Mouse (Mus musculus): ENCODE measurements around the gene Mlxipl. TPM values are rescaled to one million over a fixed set of nuclear protein-coding genes. Genes with fewer than 3 reads are reported as not detected.

Mlxipl gene
- total and polyA plus RNA-seq, 2 experiments from 2014 or later = 0.79 to 1.2 TPM

- TF ChIP-seq CTCF (IDR thresholded peaks at IDR 0.05) = no peak
- ATAC-seq (ENCODE audit: low FRiP score) = no peak
- H3K4me1 ChIP-seq (ENCODE audit: insufficient read depth, low read length) = no peaks in the 10 kb centered on the region
- no peak overlapping the region for H3K9ac ChIP-seq (replicated peaks; ENCODE audit: low read length, poor library complexity, severe bottlenecking)
- 56% methylated on average over 6 of the region's 6 CpGs for WGBS
- no peak for DNase-seq (ENCODE audit: low spot score)
- no peak overlapping the region for H3K4me2 ChIP-seq (ENCODE audit: low read depth, low read length, poor library complexity, severe bottlenecking)
- H3K36me3 ChIP-seq (ENCODE audit: insufficient read depth, low read length) = no peaks in the 10 kb centered on the region
- no peaks in the 10 kb centered on the region for H3K9me3 ChIP-seq (ENCODE audit: low read length)
- peaks cover 21% of the 10 kb centered on the region for H3K27me3 ChIP-seq (ENCODE audit: insufficient read depth, low read length)
- no peak overlapping the region for H3K27ac ChIP-seq (ENCODE audit: low read depth, low read length)
- no peak overlapping the region for H3K4me3 ChIP-seq (ENCODE audit: low read depth, low read length)
Measured at GRCm38 (mm10) chr5:135109976-135110375, 20.3 kb downstream of the Mlxipl start.

GRCm38 (mm10) chr5:135113782-135114181 is 24.1 kb downstream of the Mlxipl start:
- Histone ChIP-seq H3K36me3 (ENCODE audit: insufficient read depth, low read length) (no peaks in the 10 kb centered on the region), H3K27me3 (ENCODE audit: insufficient read depth, low read length) (no peaks in the 10 kb centered on the region), H3K4me3 (ENCODE audit: low read depth, low read length) (no peak overlapping the region), H3K9ac (replicated peaks; ENCODE audit: low read length, poor library complexity, severe bottlenecking) (no peak overlapping the region), H3K4me1 (ENCODE audit: insufficient read depth, low read length) (no peaks in the 10 kb centered on the region), H3K9me3 (ENCODE audit: low read length) (no peaks in the 10 kb centered on the region), H3K4me2 (ENCODE audit: low read depth, low read length, poor library complexity, severe bottlenecking) (no peak overlapping the region), H3K27ac (ENCODE audit: low read depth, low read length) (no peak overlapping the region)
- DNase-seq (ENCODE audit: low spot score) = no peak
- 85% methylated on average over 12 of the region's 12 CpGs for WGBS
- ATAC-seq (ENCODE audit: low FRiP score) = no peak
- no peak for TF ChIP-seq CTCF (IDR thresholded peaks at IDR 0.05)

DNA sequence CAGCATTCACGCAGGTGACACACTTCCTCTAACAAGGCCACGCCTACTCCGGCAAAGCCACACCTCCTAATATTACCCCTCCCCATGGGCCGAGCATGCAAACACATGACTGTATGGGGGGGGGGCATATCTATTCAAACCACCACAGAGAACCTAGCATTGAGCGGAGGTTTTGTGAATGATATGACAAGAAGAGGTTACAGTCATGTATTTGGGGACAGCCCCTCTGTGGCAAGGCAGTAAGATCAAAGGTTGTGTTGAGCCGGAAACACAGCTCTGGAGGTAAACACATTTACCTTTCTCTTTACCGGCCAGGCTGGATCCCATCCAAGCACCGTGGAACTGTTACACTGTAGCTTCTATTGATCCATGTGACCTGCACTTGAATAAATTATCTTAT is 25.6 kb downstream of the Mlxipl start:
- TF ChIP-seq CTCF (IDR thresholded peaks at IDR 0.05) = no peak
- Histone ChIP-seq H3K27ac (ENCODE audit: low read depth, low read length) (no peak overlapping the region), H3K9me3 (ENCODE audit: low read length) (no peaks in the 10 kb centered on the region), H3K27me3 (ENCODE audit: insufficient read depth, low read length) (no peaks in the 10 kb centered on the region), H3K4me1 (ENCODE audit: insufficient read depth, low read length) (no peaks in the 10 kb centered on the region), H3K36me3 (ENCODE audit: insufficient read depth, low read length) (no peaks in the 10 kb centered on the region), H3K4me3 (ENCODE audit: low read depth, low read length) (no peak overlapping the region), H3K9ac (replicated peaks; ENCODE audit: low read length, poor library complexity, severe bottlenecking) (no peak overlapping the region), H3K4me2 (ENCODE audit: low read depth, low read length, poor library complexity, severe bottlenecking) (no peak overlapping the region)
- WGBS = 84% methylated on average over 8 of the region's 8 CpGs
- no peak for DNase-seq (ENCODE audit: low spot score)
- ATAC-seq (ENCODE audit: low FRiP score) = no peak

DNA sequence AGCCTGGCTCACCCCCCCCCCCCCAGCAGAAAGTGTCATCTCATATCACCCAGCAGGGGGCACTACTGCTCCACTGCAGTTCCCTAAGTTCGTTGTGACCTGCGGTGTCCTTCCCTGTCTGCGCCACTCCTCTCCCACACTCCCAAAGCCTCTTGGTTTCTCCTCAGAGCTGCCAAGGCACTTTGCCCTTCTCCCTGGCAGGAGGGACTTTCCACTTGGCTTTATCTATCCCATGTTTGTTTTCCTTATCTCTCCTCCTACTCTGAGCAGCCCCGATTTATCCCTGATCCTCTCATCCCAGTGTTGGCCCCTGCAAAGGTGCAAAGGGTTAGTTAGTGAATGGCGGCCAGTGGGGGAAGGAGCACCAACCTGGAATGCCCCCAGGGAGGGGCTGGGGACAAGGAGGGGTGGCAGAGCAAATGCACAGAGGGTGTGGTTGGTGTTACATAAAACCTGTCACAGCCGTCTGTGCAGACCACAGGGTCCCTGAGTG is 28.9 kb downstream of the Mlxipl start:
- Histone ChIP-seq H3K4me1 (ENCODE audit: insufficient read depth, low read length) (no peaks in the 10 kb centered on the region), H3K9ac (replicated peaks; ENCODE audit: low read length, poor library complexity, severe bottlenecking) (no peak overlapping the region), H3K27ac (ENCODE audit: low read depth, low read length) (no peak overlapping the region), H3K4me3 (ENCODE audit: low read depth, low read length) (no peak overlapping the region), H3K9me3 (ENCODE audit: low read length) (no peaks in the 10 kb centered on the region), H3K36me3 (ENCODE audit: insufficient read depth, low read length) (no peaks in the 10 kb centered on the region), H3K27me3 (ENCODE audit: insufficient read depth, low read length) (no peaks in the 10 kb centered on the region), H3K4me2 (ENCODE audit: low read depth, low read length, poor library complexity, severe bottlenecking) (no peak overlapping the region)
- TF ChIP-seq CTCF (IDR thresholded peaks at IDR 0.05) = peak; percentile 77
- DNase-seq (ENCODE audit: low spot score) = peak; percentile 64
- ATAC-seq (ENCODE audit: low FRiP score) = no peak
- WGBS = 29% methylated on average over 6 of the region's 6 CpGs

- TF ChIP-seq CTCF (IDR thresholded peaks at IDR 0.05) = peak; percentile 25
- Histone ChIP-seq H3K9ac (replicated peaks; ENCODE audit: low read length, poor library complexity, severe bottlenecking) (no peak overlapping the region), H3K4me3 (ENCODE audit: low read depth, low read length) (no peak overlapping the region), H3K27me3 (ENCODE audit: insufficient read depth, low read length) (no peaks in the 10 kb centered on the region), H3K36me3 (ENCODE audit: insufficient read depth, low read length) (no peaks in the 10 kb centered on the region), H3K27ac (ENCODE audit: low read depth, low read length) (no peak overlapping the region), H3K9me3 (ENCODE audit: low read length) (no peaks in the 10 kb centered on the region), H3K4me1 (ENCODE audit: insufficient read depth, low read length) (no peaks in the 10 kb centered on the region), H3K4me2 (ENCODE audit: low read depth, low read length, poor library complexity, severe bottlenecking) (no peak overlapping the region)
- DNase-seq (ENCODE audit: low spot score) (no peak), ATAC-seq (ENCODE audit: low FRiP score) (no peak)
- WGBS = 67% methylated on average over 4 of the region's 4 CpGs
Measured at GRCm38 (mm10) chr5:135120753-135121152, 31.1 kb downstream of the Mlxipl start.

DNA sequence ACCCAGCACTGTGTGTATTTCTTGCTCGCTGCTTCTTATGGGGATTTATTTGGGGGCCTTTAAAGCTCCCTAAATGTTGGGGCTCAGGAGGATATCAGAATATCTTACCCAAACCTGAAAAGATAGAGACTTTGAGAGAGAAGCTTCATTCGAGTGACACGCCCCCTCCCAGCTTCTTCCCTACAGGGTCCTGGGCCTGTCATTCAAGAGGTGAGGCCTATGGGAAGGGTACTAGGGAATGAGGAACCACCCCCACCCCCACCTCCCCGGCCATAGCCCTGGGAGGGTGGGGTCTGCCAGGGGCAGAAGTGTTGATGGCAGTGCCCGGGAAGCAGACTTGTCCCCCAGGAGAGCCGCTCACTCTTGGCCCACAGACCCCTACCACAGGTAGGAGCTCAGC is 36.4 kb downstream of the Mlxipl start:
- H3K27ac ChIP-seq (ENCODE audit: low read depth, low read length) = no peak overlapping the region
- WGBS = 62% methylated on average over 6 of the region's 6 CpGs
- no peaks in the 10 kb centered on the region for H3K4me1 ChIP-seq (ENCODE audit: insufficient read depth, low read length)
- TF ChIP-seq CTCF (IDR thresholded peaks at IDR 0.05) = no peak
- no peaks in the 10 kb centered on the region for H3K9me3 ChIP-seq (ENCODE audit: low read length)
- H3K4me2 ChIP-seq (ENCODE audit: low read depth, low read length, poor library complexity, severe bottlenecking) = no peak overlapping the region
- ATAC-seq (ENCODE audit: low FRiP score) (no peak), DNase-seq (ENCODE audit: low spot score) (no peak)
- no peak overlapping the region for H3K4me3 ChIP-seq (ENCODE audit: low read depth, low read length)
- no peak overlapping the region for H3K9ac ChIP-seq (replicated peaks; ENCODE audit: low read length, poor library complexity, severe bottlenecking)
- H3K36me3 ChIP-seq (ENCODE audit: insufficient read depth, low read length) = no peaks in the 10 kb centered on the region
- no peaks in the 10 kb centered on the region for H3K27me3 ChIP-seq (ENCODE audit: insufficient read depth, low read length)

All from midbrain, postnatal 0 days (tissue).